Mouse (Mus musculus) thymus, adult 18-20 months (tissue): ENCODE measurements around the gene Dscaml1.

Experiments
- DNase-seq, 2 experiments: peaks; one replicate each; pipeline ENCODE4 v3.0.0; 2022; ENCODE audit warnings: mixed read lengths in 2 of 2

The Dscaml1 gene

DNA sequence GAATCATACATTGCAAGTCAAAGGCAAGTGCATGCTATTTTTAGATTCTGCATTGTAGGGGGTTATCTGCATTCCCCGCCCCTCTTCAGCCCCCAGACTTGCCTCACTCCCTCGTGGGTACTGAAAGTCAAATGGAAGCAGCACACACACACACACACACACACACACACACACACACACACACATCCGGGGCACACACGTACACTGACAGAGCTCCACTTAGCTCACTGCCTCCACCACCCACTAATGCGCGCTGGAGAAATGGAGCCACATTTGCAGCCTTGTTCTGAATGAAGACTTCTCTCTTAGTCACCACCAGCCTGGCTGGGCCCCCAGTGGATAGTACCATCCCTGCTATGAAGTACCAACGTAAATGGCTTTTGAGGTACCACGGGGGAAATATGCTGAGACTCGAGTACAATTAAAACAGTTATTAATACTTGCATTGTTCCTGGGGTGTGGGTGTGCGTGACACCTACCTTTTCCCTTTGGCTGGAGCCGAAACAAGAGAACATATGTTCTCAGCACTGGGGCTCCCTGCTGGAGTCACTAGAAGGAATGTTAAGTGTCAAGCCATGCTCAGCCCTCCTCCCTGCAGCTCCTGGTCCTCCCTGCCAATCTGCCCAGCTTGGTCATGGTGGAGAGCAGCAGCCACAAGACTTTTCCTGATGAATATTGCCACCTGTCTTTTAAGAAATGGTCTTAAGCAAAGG is 91.7 kb downstream of the Dscaml1 start:
- no peak for DNase-seq

DNA sequence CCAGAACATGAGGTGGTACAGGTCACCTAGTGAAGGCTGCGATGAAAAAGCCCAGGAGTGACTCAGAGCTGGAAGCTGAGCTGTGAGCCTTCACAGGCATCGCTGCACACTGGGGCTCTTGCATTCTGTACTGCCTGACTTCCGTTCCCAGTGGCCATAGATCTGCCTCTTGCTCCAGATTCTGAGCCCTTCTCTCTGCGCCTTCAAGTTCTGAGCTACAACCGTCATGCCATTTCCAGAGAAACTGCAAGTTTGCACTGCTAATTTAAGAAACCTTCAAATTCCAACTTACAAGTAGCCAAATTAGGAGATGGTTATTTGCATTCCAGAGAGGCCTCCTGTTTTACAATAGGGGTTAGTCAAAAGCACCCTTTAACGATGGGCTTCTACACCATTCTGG is 93.4 kb downstream of the Dscaml1 start:
- DNase-seq = no peak

DNA sequence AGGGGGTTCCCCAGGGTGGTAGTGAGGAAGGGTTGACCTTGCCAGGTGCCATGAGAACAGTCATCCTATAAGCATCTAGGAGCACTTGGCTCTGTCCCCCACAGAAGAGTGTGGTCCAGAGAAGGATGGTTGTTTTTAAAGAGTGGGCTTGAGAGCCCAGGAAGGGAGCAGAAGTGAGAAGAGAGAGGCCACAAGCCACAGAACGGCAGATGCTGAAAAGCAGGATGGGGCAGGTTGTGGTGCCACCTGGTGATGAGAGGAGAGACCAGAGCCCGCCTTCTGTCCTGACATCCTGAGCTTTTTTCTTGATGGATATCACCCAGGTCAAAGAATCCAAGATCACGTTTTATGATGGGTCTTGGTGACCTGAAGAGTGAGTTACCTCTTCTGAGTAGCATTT is 96.4 kb downstream of the Dscaml1 start:
- no peak for DNase-seq

DNA sequence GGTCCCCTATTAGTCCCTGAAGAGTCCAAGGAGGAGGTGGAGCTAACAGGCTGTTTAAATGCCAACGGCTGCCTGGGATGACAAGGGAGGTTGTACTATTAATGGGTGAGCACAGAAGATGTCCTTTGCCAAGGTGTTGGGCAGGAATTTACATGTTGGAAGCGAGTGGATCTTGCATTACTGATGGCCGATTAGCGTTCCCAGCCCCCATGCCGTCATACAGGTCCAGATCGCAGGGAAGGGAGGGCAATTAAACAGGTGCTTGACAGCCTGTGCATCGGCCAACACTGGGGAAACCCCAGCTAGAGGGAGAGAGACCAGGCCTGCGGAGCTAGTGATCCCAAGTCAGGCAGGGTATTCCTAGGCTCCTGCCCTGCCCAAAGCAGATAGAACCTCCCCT is 98.1 kb downstream of the Dscaml1 start:
- DNase-seq = no peak

DNA sequence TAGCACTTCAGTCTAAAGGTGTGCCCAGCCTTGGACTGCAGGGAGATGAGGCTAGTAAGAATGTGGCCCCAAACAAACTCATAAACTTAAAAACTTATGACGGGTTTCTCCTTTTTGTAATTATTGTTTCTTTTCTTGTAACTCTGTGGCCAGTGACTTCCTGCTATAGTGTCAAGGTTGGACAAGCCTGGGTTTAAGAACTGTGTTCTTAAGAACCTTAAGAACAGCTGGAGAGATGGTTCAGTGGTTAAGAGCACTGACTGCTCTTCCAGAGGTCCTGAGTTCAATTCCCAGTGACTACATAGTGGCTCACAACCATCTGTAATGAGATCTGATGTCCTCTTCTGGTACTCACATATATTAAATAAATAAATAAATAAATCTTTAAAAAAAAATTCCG is 106.8 kb downstream of the Dscaml1 start:
- DNase-seq = no peak

DNA sequence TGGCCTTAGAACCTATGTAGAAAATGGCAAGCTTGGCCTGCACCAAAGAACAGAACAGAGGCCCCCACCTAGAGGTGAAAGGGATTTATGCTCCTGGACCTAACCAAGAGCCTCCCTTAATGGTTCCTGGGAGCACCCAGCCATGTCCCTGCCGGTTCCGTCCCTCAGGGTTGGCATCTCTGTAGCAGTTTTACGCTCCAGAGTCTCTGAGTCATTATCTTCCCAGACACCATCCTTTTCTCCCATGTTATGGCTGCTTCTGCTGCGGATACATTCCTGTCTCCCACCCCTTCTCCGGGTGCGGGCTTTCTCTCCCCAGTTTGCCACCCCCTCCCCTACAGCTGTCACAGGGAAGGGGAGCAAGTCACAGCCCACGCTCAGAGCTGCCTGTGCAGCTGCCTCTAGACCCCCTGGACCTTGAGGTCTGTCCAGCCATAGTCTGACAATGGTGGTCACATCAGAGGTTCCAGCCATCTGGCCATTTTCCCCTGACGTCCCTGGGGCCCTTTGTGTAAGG is 108.1 kb downstream of the Dscaml1 start:
- DNase-seq = no peak

DNA sequence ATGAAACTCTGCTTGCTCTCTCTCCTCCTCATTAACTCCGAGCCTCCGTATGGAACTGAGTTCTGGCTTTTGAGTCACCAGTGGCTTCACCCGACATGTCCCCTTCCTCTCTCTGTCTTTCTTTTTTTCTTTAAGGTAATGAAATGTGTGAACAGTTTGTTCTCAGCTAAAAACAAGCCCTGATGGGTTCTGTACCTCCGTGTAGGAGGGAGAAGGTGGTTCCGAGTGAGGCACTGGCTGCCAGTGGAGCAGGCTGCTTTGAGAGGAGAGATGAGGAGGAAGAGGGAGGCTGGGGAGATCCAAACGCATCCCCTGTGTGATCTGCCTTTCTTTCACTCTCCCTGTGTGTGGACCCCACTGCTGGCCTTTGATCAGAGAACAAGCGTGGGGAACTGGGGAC is 111.2 kb downstream of the Dscaml1 start:
- no peak for DNase-seq

DNA sequence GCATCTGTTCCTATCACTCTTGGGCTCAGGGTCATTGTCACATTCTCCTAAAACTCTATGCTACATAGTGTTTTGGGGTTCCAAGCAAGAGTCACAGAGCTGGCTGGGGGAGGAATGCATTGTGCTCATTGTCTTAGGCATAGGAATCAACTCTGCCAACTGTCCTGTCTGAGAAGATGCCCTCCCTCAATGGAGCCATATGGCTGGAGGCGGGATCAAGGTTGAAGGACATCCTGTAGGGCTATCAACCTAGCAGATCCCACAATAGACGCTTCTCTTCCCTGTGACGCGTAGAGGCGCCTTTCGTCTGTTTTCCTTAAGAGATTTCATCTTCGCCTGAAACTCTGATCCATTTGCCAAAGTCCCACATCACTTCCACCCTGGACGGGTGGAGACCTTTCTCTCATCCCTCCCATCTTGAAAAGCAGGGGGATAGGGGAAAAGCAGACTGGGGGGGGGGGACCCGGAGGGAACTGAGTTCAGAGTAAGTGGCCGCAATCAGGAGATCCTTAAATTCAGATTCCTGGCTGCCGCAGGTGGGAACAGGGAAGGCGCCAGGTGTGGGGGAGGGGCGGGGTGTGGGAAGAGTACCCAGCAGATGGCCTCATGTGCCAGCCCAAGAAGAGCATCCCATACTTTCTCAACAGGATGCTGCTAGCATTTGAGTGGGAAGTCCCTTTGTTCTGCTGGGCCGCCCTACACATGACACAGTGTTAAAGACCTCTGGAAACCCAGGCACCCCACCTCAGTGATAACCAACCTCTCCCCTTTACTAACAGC is 113.0 kb downstream of the Dscaml1 start:
- no peak for DNase-seq

DNA sequence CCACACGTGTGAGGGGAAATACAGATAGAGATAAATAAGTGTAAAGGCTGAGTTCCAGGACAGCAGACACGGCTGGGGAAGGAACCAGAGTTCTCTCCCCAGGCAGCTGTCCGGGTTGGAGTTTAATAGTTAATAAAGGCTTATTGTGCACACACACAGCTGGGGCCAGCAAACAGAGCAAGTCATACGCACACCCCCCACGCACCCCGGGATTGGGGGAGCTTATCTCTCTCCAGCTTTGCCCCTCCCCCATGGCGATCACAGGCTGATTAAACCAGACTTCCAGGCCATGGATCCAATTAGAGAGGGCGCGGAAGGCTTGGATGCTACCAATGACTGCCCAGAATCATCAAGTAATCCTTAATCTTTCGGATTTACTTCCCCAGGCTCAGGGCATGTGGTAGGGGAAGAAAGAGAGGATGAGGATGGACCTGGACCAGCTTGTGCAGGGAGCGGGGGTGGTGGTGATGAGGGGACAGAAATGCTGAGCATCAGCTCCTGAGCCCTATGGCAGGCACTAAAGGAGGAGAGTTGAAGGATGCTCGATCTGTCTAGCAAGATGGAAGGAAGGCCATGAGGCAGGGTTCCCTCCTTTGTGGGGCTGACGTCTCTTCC is 119.7 kb downstream of the Dscaml1 start:
- DNase-seq = no peak

DNA sequence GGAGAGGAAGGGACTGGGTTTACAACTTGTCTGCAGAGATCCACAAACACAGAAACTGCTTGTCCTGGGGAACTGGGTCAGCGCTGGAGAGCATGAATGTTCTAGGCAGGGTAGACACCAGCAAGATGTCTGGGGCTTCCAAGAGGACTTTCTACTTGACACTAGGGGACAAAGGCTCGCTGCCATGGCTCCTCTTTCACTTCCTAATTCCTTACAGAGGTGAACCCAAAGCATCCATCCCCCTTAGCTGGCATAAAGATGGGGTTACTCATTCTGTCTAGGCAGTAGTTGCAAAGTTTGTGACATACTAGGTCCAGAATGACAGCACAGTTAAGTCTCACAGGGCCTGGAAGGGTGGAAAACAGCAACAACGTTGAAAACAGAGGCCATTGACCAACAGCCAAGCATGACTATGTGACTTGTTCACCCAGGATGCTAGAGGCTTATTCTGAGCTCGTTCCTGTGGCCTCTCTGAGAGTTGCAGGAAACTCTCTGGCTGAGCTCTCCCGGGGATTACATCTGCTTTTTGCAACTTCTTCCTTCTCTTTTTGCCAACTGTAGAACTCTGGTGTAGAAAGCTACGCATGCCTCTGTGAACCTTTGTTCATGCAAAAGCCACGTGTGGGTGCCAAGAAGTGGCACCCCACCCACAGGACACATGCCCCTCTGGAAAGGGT is 120.6 kb downstream of the Dscaml1 start:
- DNase-seq = no peak

DNA sequence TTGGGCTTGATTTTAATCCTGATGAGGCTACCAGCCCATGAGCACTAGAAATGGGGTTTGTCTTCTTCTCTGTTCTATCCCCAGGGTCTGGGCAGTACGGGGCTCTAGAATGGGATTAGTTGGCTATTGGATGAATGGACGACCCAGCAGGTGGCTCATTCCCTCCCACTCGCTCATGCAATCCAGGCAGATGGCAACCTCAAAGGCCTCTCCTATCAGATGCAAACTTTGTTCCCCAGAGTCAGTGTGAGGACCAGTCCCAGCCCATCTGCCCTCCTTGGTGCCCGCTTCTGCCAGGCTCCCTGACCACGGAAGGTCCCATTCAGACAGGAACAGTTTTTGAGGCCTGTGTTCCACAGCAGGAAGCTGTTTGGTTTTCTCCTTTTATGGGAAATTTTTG is 123.4 kb downstream of the Dscaml1 start:
- DNase-seq = no peak

DNA sequence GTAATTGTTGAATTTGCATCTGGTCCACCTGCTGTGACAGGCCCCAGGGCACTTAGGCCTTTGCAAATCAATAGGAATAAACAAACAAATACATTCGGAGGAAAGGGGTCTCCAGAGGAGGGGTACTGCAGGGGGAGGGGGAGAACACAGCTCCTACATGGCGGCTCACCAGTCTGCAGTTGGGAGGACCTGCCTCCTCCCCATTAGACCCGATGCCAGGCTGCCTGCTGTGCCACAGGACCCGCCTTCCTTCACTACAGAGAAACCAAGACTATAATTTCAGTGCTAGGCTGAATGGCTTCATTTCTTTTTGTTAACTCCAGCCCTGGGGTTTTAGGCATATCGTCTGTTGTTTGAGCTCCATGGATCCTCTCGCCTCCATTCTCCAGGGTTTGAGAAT is 123.8 kb downstream of the Dscaml1 start:
- DNase-seq = no peak

DNA sequence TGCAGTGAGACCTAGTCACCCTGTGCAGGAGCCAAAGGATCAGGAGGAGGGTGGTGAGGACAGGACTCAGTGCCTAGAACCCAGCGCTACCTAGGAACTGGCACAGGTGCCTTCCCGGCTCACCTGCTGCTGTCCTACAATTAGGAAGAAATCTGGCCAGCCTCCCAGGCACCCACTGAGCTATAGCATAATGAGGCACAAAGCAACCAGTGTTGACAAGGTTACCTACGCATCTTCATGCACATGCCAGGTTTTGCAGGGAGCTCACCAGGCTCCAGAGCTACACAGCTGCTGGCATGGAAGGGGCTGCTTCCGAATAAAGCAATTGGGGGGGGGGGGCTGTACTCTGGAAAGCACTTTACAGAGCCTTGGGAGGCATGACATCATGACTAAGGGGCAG is 124.2 kb downstream of the Dscaml1 start:
- no peak for DNase-seq

DNA sequence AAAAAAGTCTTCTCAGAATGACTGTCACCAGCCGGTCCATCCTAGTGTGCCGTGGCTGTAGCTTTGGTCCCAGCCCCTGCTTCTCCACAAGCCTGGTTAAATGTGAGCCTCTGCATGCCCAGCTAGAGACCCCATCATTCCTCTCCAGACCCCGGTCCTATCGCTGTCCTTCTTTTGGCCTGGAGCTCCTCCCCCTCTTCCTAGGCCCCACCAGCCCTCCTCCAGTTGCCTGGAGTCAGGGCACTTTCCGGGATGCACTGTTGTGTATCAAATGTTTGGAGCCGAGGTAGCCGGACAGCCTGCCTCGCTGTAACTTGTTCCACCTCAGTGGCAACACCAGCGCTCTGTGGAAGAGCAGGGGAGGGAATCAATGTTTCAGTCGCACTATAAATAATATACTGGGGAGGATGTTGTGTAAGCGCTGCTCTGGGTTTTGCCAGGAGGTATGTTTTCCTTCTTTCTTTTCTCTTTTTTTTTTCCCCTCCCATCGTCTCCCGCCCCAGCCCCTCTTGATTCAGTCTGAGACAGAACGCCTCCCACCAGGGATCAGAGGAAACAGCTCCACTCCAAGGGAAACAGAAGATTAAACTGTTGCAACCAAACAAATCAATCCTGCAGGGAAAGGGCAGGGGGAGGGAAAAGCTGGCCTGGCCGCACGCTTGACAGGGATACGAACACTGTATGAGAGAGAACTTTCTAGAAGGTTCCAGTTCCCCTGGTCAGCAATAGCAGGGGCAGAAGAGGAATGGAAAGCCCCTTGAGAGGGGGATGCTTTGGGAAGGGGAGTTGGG is 128.8 kb downstream of the Dscaml1 start:
- DNase-seq = no peak

DNA sequence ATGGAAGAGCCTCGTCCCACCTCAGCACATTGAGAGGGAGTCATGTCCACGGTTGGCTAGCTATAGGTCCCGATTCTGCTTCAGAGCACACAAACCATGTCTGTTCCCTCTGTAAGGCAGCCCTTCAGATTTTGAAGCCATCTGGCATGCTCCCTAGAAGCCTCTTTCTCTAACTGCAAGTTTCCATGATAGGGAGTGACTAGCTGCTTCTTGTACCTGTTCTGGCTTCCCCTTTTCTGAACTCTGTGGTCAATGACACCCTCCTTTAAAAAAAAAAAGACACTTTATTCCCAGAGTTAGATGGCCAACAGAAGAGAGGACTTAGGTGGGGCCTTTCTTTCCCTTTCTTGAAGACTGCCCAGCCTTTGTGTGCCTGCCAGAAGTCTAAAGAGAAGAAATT is 130.5 kb downstream of the Dscaml1 start:
- no peak for DNase-seq

DNA sequence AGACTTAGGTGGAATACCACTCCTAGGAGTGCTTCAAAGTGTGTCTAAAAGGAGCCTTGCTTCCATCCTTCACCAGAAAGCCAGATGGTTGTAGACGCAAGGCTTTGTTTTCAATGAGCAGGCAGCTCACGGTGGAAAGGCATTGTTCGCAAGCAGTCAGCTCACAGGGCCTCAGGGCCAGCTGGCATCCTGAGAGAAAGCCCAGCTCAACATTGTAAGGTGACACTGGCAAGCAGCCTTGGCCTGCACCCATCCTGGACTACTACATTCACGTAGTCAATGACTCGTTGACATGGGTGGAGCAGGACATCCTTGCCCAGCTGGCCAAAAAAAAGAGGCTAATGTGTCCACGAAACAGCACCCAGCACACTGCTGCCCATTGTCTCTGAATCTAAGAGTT is 134.6 kb downstream of the Dscaml1 start:
- DNase-seq = no peak

DNA sequence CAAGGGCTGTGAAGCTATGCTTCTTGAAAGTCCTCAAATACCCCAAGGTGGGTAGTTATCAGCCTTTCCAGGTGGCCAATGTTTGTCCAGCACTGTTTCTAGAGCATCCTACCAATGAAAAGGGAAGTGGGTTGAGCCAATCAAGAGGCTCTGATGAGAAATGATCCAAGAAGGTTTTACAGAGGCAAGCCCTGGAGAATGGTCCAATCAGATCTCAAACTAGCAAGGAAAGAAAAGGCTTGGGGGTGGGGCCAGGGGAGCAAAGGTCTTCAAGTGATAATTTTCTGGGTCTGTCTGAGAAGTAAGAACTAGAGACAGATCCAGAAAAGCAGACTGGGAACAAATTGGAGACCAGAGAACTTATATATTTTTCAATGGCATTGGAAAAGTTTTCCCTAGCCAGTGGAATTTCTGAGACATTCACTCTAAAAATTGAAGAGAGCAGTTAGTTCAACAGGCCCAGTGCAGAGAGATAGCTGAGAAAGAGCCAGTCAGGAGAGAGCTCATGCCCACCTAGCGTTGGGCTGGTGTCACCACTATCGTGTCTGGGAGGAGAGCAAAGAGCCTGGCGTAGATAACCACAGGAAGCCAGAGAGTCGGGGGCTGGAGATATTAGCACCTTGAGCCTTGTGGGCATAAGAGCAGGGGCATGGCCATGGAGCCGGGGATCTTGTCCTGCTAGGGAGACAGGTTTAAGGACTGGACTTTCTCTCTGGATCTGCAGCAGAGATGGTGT is 140.6 kb downstream of the Dscaml1 start:
- DNase-seq = no peak

DNA sequence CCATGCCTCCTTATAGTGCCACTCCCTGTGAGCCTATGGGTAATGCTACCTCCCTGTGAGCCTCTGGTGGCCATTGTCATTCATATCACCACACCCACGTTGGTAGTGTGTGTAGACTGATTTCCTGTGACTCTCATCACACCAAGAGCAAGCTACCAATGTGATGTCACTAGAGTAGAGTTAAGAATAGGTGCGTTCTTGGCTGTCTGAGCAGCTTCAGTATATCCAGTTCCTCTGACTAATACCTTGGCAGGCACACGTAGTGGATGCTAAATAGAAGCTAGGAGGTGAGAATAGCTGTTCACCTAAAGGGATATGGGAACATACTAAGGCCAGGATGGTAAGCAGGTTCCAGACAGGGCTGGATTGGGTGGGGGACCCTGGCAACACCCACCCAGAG is 143.3 kb downstream of the Dscaml1 start:
- DNase-seq = no peak

DNA sequence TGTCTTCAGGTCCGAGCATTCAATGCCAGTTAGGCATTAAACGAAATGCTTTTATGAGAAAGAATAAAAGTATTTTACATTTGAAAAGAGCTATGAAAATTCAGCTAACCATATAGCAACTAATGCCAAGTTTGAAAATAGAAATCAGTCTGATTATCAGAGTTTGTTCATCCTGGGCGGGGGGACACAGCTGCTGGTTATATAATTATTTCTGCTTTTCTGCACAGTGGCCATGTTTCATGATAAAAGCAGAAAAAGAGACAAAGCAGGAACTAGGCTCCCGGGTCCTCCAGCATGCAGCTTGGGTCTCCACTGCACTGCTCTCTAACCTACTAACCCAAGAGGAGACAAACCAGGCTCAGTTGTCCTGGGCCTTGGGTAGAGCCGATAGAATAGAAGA is 143.9 kb downstream of the Dscaml1 start:
- no peak for DNase-seq

DNA sequence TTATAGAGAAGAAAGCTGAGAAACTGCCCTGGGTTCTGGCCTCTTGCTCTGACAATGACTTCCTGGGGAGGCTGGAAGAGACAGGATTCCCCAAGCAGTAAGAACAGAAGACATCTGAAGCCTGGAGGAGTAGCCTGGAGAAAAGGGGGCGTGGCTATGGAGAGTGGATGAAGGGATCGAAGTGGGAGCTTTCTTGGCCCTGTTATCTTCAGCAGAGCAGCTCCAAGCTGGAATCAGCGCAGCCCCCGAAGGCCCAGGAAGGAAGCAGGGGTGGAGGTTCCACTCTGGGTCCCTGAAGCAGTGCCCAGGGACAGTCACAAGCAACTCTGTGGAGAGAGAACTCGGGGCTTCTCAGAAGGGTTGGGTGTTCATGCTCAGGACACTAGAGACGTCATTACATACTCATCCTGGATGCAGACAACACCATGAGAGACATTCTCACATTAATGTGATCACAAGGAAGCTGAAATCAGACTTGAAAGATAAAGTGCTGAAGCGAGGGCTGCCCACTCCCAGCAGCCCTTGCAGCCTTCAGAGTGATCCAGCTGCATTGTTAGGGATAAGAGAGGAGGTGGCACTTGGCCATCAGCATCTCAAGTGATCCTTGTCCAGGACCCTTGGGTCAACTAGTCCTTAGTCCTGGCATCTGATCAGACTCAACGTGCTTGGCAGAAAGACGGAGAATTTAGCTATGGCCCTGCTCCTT is 146.5 kb downstream of the Dscaml1 start:
- no peak for DNase-seq

DNA sequence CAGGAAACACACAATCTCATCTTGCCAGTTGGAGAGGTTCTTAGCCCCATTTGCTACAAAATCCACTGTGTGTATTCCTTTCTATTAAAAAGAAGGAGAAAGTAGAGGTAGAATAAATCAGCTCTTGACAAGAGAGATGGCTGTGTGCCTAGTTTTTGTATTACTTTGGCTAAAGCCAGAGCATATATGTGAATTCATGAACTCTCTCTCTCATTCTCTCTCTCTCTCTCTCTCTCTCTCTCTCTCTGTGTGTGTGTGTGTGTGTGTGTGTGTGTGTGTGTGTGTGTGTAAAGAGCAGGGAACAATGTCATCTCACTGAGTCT is 147.0 kb downstream of the Dscaml1 start:
- DNase-seq = no peak
